Mouse (Mus musculus) hindbrain, embryonic 12.5 days (tissue): Measurements from ENCODE around the gene Spef1. TPM values are rescaled to one million over a fixed set of nuclear protein-coding genes. Genes with fewer than 3 reads are reported as not detected.

Source experiments
- ATAC-seq: fragments of 200-750 bp; cut with Nextera tagmentation; 2 replicates; pipeline ENCODE4 v1.8.0; 2017; ENCODE audit warnings: moderate TSS enrichment; ENCODE audit not compliant: low FRiP score
- H3K27ac ChIP-seq: fragments of 300-500 bp; sonication (generic); 2 replicates; pipeline ENCODE4 v1.5.1; 2016; ENCODE audit warnings: mild to moderate bottlenecking
- H3K27me3 ChIP-seq: fragments of 300-500 bp; sonication (generic); 2 replicates; pipeline ENCODE4 v1.6.1; 2016; ENCODE audit warnings: mild to moderate bottlenecking
- H3K36me3 ChIP-seq: fragments of 300-500 bp; sonication (generic); 2 replicates; pipeline ENCODE4 v1.6.1; 2016; ENCODE audit warnings: mild to moderate bottlenecking
- H3K4me1 ChIP-seq: fragments of 300-500 bp; sonication (generic); 2 replicates; pipeline ENCODE4 v1.6.1; 2016
- H3K4me2 ChIP-seq: fragments of 300-500 bp; sonication (generic); replicated peaks from 2 replicates; pipeline ENCODE4 v1.6.1; 2016; ENCODE audit warnings: mild to moderate bottlenecking
- H3K4me3 ChIP-seq: fragments of 300-500 bp; sonication (generic); 2 replicates; pipeline ENCODE4 v1.5.1; 2016; ENCODE audit warnings: mild to moderate bottlenecking
- H3K9ac ChIP-seq: fragments of 300-500 bp; sonication (generic); 2 replicates; pipeline ENCODE4 v1.6.1; 2016; ENCODE audit warnings: mild to moderate bottlenecking, moderate library complexity
- H3K9me3 ChIP-seq: fragments of 300-500 bp; sonication (generic); replicated peaks from 2 replicates; pipeline ENCODE4 v1.6.1; 2016; ENCODE audit warnings: mild to moderate bottlenecking
- WGBS: fragments of 180-500 bp; shearing (Covaris S2); methylation state at CpG from one replicate; pipeline ENCODE4 v1.1.7; 2016; 5-methylcytosine and 5-hydroxymethylcytosine counted together
- polyA plus RNA-seq: library from polyadenylated mRNA; unstranded; fragments of >200 nt; fragmentation: Nextera tagmentation; extraction: Ambion mirVana; gene quantifications from 2 replicates; pipeline ENCODE4 v1.2.1, GENCODE M21; 2016

Spef1 gene
- polyA plus RNA-seq, 1 experiment from 2014 or later: 8.9 TPM

DNA sequence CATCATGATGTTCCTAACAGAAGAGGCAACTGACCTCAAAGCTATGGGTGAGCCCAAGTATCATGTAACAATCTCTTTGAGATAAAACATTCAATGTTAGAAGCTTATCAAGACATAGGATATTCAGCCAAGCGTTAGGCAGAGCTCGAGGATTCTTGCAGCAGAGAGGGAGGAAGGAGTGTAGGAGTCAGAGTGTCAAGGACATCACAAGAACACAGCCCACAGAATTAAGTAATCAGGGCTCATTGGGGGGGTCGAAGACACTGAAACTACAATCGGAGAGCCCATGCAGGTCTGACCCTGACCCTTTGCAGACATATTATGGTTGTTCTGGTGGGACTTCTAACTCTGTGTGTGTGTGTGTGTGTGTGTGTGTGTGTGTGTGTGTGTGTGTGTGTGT, 32.9 kb upstream of the Spef1 start:
- WGBS: 79% methylated on average over 4 of the region's 4 CpGs
- Histone ChIP-seq H3K27ac (no peak overlapping the region), H3K27me3 (no peaks in the 10 kb centered on the region), H3K4me1 (no peaks in the 10 kb centered on the region), H3K4me2 (no peak overlapping the region), H3K4me3 (no peak overlapping the region), H3K36me3 (no peaks in the 10 kb centered on the region), H3K9me3 (no peaks in the 10 kb centered on the region), H3K9ac (no peak overlapping the region)
- ATAC-seq: no peak

DNA sequence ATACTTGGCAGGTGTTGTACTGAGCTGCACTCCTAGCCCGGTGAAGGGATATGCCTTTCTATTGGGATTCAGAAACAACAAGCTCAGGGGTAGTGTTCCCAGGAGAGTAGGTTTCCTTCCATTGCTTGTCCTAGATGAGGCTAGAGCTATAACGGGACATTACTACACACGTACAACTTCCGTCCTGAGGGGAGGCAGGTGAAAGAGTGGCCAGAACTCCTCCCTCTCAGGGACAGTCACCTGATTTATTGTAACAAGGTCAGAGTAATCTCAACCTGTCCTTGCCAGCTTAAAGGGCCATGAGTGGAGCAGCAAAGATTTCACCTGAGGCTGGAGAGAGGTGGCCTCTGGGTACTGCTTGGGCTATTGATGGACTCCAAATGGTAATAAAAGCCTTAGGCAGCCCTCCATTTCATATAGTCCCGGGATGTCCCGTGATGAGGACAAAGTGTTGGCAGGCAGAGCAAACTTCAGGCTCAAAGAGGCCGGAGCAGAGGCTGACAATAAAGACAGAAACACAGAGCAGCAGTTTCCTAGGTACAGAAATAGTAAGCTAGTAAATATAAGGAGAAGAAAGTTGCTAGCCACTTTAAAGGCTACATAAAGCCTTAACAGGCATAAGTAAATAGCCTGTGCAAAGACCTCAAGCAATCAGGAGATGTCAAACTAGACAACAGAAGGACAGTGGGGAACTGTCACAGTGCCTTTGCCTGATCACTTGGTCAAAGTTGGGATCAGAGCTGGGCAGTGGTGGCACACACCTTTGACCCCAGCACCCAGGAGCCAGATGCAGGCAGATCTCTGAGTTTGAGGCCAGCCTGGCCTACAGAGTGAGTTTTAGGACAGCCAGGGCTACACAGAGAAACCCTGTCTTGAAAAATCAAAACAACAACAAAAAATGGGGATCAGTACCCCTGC, 29.1 kb upstream of the Spef1 start:
- WGBS: 91% methylated on average over 7 of the region's 7 CpGs
- H3K4me3 ChIP-seq: no peak overlapping the region
- H3K4me2 ChIP-seq: no peak overlapping the region
- ATAC-seq: no peak
- no peak overlapping the region for H3K27ac ChIP-seq
- H3K27me3 ChIP-seq: no peaks in the 10 kb centered on the region
- H3K9ac ChIP-seq: no peak overlapping the region
- H3K36me3 ChIP-seq: peaks cover 25% of the 10 kb centered on the region
- no peaks in the 10 kb centered on the region for H3K9me3 ChIP-seq
- peaks cover 2% of the 10 kb centered on the region for H3K4me1 ChIP-seq

DNA sequence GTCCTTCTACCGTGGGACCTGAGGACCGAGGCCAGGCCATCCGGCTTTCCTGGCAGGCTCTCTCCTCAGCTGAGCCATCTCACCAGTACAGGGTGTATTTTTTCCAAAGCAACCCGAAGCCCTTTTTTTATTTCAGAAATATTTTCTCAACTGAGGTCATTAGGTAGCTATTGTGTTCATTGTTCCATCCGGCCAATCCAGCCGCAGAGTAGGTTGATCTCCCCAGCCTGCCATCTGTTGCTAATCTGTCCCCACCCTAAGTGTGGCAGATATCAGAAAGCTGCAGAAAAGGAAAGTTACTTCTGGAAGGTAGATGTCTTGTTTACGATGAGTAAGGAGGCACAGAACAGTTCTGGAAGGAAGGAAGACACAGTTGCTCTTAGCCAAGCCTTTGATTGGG, 26.7 kb upstream of the Spef1 start:
- Histone ChIP-seq H3K9me3 (no peaks in the 10 kb centered on the region), H3K36me3 (peaks cover 25% of the 10 kb centered on the region)
- ATAC-seq: no peak

DNA sequence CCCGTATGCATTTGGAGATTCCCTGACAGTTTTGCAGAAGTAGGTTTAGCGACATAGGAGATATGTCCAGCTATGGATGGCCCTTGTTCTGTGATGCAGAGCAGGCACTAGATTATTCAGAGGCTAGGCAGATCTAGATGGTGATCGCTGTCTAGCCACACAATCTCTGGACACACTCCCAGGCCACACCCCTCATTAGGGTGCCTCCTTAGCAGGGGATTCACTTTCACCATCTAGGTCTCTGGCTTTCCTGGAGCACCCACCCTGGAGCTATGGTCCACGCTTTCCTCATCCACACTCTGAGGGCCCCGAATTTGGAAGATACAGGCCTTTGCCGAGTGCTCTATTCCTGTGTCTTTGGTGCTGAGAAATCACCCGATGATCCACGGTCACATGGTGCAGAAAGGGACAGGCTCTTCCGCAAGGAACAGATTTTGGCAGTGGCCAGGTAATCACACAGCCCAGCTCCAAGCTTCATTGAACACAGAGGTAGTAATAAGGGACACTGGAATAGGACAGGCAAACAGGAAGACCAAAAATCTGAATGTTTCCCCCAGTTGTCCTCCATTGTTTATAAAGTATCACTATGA, 24.0 kb upstream of the Spef1 start:
- peak overlapping the region; percentile 62 for H3K9ac ChIP-seq
- 0 out of 2 replicates have a peak overlapping the region, but pooled peaks have one; percentile 17 for H3K27ac ChIP-seq
- no peak for ATAC-seq
- H3K9me3 ChIP-seq: no peaks in the 10 kb centered on the region
- H3K36me3 ChIP-seq: peaks cover 25% of the 10 kb centered on the region
- H3K4me1 ChIP-seq: peaks cover 12% of the 10 kb centered on the region
- peak overlapping the region; percentile 62 for H3K4me2 ChIP-seq
- H3K4me3 ChIP-seq: peak overlapping the region; percentile 46
- H3K27me3 ChIP-seq: no peaks in the 10 kb centered on the region
- WGBS: 66% methylated on average over 9 of the region's 9 CpGs

More for the DNA sequence above, 26.7 kb upstream of the Spef1 start:
- Histone ChIP-seq H3K4me3 (no peak overlapping the region), H3K9ac (no peak overlapping the region), H3K27me3 (no peaks in the 10 kb centered on the region), H3K4me1 (peaks cover 12% of the 10 kb centered on the region), H3K27ac (no peak overlapping the region), H3K4me2 (no peak overlapping the region)
- WGBS: 84% methylated on average over 7 of the region's 7 CpGs

DNA sequence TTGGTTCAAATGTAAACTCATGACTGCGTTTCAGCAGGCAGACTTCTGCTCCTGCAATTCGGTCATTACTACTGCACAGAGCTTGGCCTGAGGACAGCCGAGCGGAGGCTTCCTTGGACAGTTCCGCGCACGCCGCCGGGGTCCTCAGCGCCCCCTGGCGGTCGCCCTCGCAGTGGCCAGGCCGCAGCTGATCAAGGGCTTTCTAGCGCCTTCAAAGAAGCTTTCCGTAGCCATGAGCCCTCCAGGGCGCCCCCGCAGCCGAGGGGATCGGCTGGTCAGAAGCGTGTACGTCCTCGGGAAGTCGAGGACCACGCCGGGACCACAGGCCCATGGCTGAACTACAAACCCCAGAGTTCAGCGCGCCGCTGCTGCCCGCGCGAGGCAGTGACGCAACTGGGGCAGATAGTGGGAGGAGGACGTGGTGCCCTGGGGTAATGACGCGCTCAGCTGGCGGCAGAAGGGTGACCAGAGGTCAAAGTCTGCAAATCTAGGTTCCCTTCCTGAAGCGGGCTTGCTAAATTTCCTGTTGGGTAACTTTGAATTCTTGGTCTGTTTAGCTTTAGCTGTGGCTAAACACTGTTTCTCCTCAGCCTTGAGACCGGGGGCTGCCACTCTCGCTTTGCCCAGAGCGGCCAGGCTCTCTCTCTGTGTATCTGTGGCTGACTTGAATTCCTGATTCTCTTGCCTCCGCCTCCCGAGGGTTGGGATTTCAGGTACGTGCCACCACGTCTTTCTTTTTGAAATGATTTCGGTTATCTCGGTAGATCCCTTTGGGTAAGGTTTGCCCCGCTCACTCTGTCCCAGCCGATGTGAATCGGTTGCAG, 23.1 kb upstream of the Spef1 start:
- Histone ChIP-seq H3K36me3 (peaks cover 25% of the 10 kb centered on the region), H3K4me2 (peak overlapping the region; percentile 62), H3K9me3 (no peaks in the 10 kb centered on the region), H3K4me1 (peaks cover 12% of the 10 kb centered on the region), H3K27ac (peak overlapping the region; percentile 90), H3K27me3 (no peaks in the 10 kb centered on the region), H3K4me3 (peak overlapping the region; percentile 46), H3K9ac (peak overlapping the region; percentile 62)
- WGBS: 2% methylated on average over 50 of the region's 50 CpGs
- ATAC-seq: peak; percentile 98

DNA sequence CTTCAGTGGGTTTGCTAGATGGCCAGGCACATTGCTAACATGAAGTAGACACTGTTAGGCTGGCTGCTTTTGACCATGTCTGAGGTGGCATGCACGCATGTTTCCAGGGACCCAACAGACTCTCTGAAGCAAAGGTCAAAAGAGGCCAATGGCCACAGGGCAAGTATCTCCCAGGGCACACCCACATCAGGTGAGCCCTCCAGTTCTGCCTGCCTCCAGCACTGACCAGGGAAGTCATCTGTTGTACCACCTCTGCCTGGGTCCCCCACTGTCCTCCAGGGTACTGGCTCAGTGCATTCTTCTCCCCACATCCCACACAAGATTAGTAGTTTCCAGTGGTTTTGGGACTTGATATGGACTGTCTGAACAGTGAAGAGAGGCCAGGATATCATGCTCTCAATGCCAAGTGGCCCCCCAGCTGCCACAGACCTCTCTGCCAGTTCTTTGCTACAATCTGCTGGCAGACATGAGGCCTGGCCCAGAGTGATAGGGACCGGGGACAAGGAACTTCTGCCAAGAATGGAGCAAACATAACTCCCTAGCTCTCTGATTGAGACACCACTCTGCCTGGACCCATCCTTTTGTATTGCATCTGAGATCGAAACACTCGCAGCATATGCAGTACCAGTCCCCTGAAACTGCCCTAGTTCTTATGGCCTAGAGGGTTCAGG, 22.2 kb upstream of the Spef1 start:
- ATAC-seq: no peak
- Histone ChIP-seq H3K27ac (peak overlapping the region; percentile 90; the same call in 1 of the 2 replicates), H3K36me3 (peaks cover 19% of the 10 kb centered on the region), H3K9ac (peak overlapping the region; percentile 62), H3K27me3 (no peaks in the 10 kb centered on the region), H3K9me3 (no peaks in the 10 kb centered on the region), H3K4me1 (peaks cover 12% of the 10 kb centered on the region), H3K4me2 (peak overlapping the region; percentile 62), H3K4me3 (peak overlapping the region; percentile 46; the same call in 1 of the 2 replicates)
- WGBS: 77% methylated on average over 4 of the region's 4 CpGs

DNA sequence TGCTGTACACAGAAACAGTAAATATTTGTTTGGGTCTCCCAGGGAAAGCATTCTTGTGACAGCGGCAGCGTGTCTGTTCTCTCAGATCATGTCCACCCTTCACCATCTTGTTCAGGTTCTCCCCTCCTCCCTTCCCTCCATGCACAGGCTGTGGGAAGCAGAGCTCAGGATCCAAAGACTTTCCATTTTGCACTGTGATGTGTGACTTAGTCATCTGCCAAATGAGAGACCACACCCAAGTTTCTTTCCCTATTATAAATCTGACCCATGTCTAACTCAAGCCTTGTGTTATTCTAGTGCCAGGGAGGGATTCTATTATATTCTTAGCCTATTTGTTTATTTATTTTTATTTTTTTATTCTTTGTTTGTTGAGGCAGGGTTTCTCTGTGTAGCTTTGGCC, 21.3 kb upstream of the Spef1 start:
- no peak for ATAC-seq
- H3K4me1 ChIP-seq: peaks cover 12% of the 10 kb centered on the region
- no peaks in the 10 kb centered on the region for H3K27me3 ChIP-seq
- H3K9ac ChIP-seq: no peak overlapping the region
- H3K4me2 ChIP-seq: no peak overlapping the region
- 89% methylated on average over 2 of the region's 2 CpGs for WGBS
- H3K4me3 ChIP-seq: no peak overlapping the region
- no peak overlapping the region for H3K27ac ChIP-seq
- peaks cover 11% of the 10 kb centered on the region for H3K36me3 ChIP-seq
- no peaks in the 10 kb centered on the region for H3K9me3 ChIP-seq

DNA sequence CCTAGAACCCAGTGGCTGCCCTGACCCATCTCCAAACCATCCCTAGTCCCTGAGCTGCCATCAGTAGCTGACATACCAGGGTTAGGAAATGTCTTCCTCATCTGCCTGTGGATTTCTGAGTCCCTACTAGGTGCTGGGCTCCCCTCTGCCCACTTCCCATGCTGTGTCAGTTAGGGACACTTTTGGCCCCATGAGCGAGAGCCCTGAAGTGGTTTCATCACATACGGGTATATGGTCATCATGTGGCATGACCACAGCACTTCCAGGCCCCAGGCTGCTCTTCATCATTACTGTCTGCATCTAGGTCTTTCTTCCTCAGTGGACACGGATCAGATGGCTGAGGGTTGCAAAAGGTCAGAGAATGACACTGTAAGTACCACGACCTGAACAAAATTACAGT, 19.7 kb upstream of the Spef1 start, which contains the start of gene Ap5s1:
Gene Ap5s1 (plus strand): TSS at position 301 of the 400 bp plus-strand sequence.
- 79% methylated on average over 4 of the region's 4 CpGs for WGBS
- H3K27me3 ChIP-seq: no peaks in the 10 kb centered on the region
- no peak for ATAC-seq
- no peak within 1 kb of the TSS for H3K9ac ChIP-seq
- no peak within 1 kb of the TSS for H3K27ac ChIP-seq
- H3K4me1 ChIP-seq: peaks cover 12% of the 10 kb centered on the region
- H3K4me3 ChIP-seq: no peak within 1 kb of the TSS
- no peaks in the 10 kb centered on the region for H3K9me3 ChIP-seq
- no peaks in the 10 kb centered on the region for H3K36me3 ChIP-seq
- no peak within 1 kb of the TSS for H3K4me2 ChIP-seq

DNA sequence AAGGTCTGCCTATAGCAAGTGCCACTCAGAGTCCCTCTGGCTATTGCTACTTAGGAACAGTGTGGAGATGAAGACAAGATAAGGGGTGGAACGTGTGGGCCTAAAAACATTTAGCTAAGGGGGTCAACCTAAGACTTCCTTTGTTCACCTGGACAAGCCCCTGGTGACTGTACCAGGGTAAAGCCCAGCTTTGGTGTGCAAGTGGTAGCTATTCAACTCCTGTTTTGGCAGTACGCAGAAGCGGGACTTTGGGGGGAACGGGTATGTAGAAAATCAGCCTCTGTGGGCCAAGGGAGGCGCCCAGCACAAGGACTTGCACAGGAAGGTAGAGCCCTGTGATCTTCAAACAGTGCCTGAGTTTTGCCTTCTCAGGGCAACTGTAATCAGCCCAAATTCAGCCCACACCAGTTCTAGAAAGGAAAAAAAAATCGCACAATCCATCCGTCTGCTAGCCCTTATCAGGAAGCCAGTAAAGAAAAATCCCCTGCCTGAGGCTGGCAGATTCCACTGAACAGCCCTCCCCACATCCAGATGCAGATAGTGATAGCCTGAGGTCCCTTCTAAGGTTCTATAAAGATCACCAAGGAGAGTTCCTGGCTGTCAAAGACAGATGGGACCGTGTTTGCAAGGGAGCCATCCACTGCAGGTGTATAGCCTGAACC, 18.6 kb upstream of the Spef1 start:
- Histone ChIP-seq H3K4me3 (no peak overlapping the region), H3K36me3 (no peaks in the 10 kb centered on the region), H3K27ac (no peak overlapping the region), H3K27me3 (no peaks in the 10 kb centered on the region), H3K9me3 (no peaks in the 10 kb centered on the region), H3K4me2 (no peak overlapping the region), H3K4me1 (peaks cover 6% of the 10 kb centered on the region), H3K9ac (no peak overlapping the region)
- 89% methylated on average over 8 of the region's 8 CpGs for WGBS
- no peak for ATAC-seq

DNA sequence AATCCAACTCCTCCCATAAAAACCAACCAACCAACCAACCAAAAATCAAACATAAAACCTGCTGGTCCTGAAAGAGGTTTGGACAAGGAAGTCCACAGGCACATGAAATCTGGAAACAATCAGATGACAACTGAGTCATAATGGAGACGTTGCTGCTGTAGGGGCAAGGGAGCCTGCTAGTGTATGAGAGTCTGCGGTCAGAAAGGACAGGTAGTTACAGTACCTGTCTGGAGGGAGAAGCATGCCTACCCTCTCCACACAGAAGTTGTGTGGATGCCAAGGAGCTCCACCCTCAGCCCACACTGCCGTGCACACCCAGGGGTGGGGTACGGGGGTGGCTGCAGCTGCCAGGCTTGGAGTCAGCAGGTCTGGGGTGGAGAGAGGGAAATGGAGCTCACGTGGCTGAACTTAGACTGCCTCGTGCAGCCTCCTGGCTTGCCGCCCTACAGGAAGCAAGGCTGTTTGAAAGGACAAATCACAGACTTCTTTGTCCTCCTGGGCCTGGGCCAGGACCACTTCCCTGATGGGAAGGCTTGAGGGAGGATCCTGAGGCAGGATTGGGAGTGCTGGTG, 17.4 kb upstream of the Spef1 start:
- Histone ChIP-seq H3K9ac (no peak overlapping the region), H3K27me3 (no peaks in the 10 kb centered on the region), H3K4me1 (peaks cover 3% of the 10 kb centered on the region), H3K36me3 (peaks cover 6% of the 10 kb centered on the region; the same call in 1 of the 2 replicates), H3K4me2 (no peak overlapping the region), H3K4me3 (no peak overlapping the region), H3K27ac (no peak overlapping the region), H3K9me3 (no peaks in the 10 kb centered on the region)
- no peak for ATAC-seq
- 50% methylated on average over 7 of the region's 7 CpGs for WGBS

DNA sequence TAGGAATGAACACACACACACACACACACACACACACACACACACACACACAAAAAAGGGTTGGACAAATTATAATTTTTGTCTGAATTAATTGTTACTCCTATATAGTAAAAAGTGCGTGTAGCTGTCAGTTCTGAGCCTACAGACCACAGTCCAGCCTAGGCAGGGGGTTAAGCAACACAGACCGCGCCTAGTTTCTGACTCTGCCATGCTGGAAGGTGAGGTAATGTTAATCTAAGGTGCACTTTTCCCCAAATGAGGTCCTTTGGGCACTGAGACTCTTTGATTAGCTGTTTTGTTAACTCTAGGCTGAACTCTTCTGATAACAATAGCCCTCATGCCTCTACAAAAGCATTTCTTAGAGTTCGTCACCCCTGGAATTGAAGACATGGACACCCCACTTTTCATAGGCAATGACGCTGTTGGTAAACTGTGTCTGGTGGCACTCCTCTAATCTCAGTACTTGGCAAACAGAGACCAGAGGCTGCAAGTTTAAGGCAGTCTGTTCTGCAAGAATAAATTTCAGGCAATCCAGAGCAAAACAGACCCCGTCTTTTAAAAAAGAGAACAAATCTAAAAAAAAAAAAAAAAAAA, 16.8 kb upstream of the Spef1 start:
- no peak overlapping the region for H3K4me2 ChIP-seq
- H3K27ac ChIP-seq: no peak overlapping the region
- no peaks in the 10 kb centered on the region for H3K27me3 ChIP-seq
- H3K9ac ChIP-seq: no peak overlapping the region
- no peaks in the 10 kb centered on the region; the same call in 1 of the 2 replicates for H3K4me1 ChIP-seq
- no peak for ATAC-seq
- peaks cover 6% of the 10 kb centered on the region; the same call in 1 of the 2 replicates for H3K36me3 ChIP-seq
- 92% methylated on average over 6 of the region's 6 CpGs for WGBS
- H3K9me3 ChIP-seq: no peaks in the 10 kb centered on the region
- H3K4me3 ChIP-seq: no peak overlapping the region
